Mouse (Mus musculus) thymus, postnatal 36 days (tissue): Measurements from ENCODE around the gene Ppp1r12b.
A peak's percentile ranks its signal among the peaks of the same experiment; 100 is the strongest.

ENCODE experiments used
- DNase-seq, 2 experiments: peaks; one replicate each; pipeline ENCODE4 v3.0.0; 2022; ENCODE audit warnings: mixed read lengths in 2 of 2

Ppp1r12b gene

DNA sequence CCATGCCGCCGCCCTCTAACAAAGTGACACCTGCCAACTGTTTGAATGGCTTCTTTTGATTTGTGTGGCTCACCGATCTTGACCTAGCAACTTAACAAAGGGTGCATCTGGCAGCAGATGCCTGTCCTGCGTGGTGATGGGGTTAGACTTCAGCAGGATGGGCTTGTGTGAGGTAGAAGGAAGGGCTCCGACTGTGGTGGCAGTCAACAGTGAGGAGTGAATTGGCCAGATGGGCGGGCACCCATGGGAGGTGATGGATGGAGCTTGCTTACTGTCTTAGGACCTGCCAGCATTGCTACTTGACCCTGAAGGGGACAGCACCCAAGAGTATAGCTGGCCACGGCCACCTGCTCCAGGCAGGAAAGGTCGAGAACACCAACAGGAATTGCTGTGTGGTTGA, 241.6 kb downstream of the Ppp1r12b start:
- no peak for DNase-seq

DNA sequence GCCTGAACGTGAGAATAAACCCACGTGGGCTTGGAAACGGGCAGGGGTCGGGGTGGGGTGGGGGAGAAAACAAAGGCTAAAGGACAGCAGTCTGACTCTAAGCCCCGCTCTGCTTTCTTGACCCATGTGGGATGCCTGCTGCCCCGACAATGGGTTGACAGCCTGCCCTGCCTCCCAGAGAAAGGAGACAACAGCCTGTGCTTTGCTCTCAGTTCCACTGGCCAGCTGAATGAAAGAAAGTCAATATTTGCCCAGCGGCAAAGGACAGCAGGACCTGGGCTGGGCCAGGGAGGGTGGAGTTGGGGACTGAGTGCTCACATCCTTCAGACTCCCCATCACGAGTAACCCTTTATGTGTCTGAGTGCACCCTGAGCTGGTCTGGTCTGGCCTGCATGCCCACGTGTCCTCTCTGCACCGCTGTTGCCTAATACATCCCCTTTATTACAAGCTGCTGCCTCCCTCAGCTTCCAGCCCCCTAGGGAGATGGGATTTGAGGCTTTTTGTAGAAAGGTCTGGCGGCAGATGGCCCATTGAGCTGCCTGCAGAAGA, 242.2 kb downstream of the Ppp1r12b start:
- no peak for DNase-seq

DNA sequence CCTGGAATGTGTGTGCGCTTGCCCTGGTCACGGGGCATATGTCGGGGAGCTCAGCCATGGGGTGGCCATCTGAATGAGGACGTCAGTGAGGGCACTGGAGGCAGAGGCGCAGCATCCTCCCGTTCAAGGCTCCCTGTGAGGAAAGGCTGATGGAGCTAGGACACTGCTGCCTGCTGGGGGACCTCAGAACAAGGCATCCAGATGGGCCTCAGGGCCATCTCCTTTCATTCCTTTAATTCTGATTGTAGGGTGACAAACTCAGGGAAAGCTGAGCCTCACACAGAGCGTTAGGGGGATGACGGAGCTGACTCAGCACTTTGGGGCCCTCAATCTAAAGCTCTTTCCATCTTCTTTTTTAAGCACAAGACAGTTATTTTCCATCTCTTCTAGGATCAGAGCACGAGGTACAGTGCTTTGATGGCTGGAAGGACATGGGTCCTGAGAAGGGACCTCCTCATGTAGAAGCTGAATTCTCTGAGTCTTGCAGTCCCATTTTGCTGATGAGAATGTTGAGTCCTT, 242.9 kb downstream of the Ppp1r12b start:
- no peak for DNase-seq

DNA sequence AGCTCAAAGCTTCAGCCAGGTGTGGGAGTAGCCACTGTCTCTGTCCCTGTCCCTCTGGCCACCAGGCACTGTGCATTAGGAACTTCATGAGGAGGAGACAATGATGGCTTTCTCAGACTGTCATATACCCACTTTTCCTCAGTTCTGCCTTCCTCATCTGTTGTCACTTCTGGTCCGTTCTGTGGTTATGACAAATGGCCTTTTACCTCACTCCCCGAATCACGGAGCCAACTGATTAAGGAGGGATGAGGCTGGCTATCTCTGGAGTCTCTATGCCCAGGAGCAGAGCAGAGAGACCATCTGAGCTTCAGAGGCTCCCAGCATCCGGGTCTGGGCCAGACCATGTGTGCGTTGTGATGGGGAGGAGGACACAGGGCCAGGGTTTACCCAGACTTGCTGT, 244.1 kb downstream of the Ppp1r12b start:
- no peak for DNase-seq

DNA sequence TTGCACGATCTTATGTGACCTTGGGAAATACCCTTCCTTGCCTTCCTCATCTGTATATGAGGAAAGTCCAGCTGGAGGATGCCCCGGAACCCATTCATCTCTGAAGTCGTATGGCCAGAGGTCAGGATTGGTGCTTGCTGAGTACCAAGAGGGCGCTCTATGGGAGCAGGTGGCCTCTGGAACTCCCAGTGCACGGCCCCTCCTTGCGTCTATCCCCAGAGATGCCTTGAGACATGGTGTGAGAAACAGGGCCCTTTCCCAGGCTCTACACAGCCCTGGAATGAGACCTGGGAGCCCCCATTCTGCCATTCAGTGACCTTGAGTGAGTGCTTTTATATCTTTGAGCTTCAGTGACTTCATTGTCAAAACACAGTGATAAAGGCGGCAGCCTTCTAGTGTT, 244.7 kb downstream of the Ppp1r12b start:
- DNase-seq = no peak

DNA sequence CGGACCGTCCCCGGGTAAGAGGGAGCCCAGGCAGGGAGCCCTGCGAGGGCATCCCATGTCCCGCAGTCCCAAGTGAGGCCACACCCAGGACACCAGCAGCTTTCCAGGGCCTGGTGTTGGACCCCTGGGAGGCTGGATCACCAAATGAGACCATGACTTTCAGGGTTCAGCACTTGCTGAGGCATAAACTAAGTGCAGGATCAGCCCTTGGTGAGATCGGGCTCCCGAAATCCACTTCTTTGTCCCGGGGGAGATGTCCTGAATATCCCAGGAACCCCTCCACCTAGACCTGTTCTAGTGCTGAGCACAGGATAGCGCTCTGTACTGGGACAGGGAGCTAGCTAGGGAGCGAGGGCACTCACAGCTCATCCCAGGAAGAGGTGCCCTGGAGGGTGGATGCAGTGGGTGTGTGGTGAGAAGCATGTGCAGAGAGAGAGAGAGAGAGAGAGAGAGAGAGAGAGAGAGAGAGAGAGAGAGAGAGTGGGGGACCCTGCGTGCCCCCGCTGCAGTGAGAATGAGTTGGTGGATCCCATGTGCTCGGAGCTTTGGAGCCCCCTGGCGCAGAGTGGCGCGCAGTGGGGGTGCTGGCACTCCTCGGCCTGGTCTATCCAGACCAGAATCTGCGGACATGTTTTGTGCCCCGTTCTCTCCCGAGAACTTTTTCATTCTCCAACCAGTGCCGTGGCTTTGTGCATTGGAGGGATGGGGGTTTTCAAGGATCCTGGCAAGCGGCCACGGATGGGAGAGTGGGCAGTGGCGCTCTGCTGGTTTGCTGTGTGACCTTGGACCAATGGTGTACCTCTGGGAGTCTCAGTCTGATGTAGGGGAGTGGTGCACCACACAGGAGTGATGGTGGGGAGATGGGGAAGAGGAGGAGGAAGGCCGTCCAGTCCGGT, 246.1 kb downstream of the Ppp1r12b start:
- DNase-seq = no peak

DNA sequence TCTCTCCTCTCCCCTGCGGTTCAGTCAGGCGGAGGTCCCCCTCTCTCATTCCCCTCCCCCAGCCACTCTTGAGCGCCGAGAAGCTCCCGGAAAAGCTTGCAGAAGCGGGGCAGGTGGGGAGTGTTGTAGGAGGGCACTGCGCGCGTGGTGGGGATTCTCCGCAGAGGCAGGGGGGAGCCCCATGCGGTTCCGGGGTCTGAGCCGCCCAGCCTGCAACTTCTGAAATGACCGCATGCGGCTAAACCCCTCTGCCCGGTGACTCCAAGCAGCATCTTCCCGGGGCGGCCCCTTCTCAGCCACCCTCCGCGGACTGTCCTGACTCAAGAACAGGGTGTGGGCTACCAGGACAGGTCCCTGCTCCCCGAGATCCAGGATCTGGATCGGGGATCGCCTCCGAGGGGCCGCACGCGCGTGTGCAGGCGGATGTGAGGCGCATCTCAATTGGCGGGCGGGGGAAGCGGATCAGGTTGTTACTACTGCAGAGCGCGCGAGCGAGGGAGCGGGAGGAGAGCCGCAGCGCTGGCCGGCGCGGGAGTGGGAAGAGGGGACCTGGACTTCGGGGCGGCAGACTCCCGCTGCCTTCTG, 246.8 kb downstream of the Ppp1r12b start:
- DNase-seq = peak; percentile 68 to 79

DNA sequence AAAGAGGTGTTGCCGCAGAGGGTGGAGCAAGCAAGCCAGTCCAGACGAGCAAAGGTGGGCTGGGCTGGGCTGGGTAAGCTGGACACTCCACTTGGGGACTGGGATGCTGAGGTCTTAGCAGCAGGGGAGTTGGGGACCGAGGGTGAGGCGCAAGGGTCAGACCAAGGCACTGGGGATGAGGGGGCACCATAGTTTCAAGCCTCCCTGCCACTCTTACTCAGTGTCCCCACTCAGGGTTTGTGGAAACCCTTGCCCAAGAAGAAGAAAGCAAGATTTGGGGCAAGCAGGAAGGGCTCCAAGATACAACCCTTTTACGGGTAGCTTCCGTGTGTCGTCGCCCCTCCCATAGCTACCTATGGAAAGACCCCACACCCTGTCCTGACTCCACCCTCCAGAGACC, 247.5 kb downstream of the Ppp1r12b start:
- DNase-seq = no peak

DNA sequence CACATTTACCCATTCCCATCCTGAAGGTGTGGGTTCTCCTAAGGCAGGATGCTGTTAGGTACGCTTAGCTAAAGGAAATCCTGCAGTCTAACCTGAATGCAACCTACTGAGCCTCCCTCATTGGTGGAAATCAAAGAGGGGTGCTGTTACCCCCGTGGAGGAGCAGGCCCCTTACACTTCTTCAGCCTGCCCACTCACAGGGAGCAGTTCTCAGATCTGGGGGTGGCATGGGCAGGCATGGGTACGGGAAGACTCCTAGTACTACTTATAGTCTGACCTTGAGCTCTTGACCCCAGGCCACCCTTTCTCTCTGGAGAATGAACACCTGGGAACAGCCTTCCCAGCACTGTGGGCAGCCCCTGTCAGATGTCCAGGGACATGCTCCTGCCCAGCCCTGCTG, 248.2 kb downstream of the Ppp1r12b start:
- DNase-seq = no peak

DNA sequence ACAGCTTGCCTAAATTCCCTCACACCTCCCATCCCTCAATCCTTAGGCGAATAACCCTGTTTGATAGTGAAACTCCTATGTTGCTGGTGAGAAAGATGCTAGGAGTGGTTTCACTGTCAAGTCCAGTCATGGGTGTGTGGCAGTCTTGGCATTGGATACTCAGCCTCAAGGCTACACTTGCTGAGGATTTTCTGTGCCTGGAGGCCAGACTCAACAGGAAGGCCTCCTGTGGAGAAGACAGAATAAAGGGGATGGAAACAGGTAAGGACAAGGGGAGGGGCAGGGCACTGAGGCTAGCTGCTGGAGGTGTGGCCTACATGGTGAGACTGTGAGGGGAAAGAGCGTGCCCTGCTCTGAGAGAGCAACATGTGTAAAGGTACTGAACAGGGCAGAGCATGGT, 249.2 kb downstream of the Ppp1r12b start:
- no peak for DNase-seq
